Mouse (Mus musculus) heart, postnatal 10 days (tissue): Measurements from ENCODE around the gene Atm. TPM values are rescaled to one million over a fixed set of nuclear protein-coding genes. Genes with fewer than 3 reads are reported as not detected.

Experiments used
- DNase-seq, 2 experiments: peaks; one replicate each; pipeline ENCODE4 v3.0.0; 2021
- intact Hi-C: fragments of 180-260 bp; cut with DNase I; formaldehyde crosslinking; loops from one replicate; pipeline ENCODE4 v1.15.1; 2025
- total RNA-seq, 2 experiments: library from RNA; stranded (reverse); gene quantifications; 2 replicates each; pipeline ENCODE4 v1.2.3; 2021

Atm gene
- total RNA-seq = 10 to 100 TPM in 1 of 2 experiments, 1 to 10 TPM in 1; 10.0 to 13.2 TPM

DNA sequence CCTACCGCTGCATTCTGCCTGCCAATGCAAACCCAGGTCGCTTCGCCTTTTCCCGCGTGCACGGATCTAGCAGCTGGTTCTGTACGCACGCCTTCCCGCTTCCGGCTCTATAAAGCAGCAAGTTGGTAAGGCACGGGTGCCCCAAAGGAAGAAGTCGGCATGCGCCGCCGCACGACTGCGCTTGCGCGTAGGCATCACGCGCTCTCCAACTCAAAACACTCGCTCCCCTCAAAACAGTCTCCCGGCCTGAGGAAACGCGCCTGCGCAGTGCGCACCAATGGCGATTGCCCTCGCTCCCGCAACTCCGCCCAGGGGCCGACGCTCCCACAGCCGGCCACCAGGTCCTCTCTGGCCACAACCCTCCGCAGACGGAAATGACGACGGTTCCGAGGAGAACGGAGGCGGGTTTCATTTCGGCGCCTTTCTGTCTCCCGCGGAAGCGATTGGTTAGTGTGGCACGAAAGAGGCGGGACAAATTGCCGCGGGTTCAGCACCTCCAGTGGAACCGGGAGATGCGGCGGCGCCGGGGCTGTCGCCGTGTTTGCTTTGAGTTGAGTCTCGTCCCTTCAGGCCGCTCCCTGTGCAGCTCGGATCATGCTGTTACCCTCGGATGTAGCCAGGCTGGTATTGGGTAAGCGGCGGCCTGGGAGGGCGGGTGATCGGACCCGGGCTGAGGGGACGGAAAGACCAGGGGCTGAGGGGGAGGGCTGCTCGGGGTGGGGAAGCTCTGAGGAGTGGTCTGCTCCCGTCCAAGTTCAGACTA, at the start of gene Atm, which contains the start of gene Npat:
Gene Atm (minus strand): TSS at position 183 of the 763 bp plus-strand sequence.
Gene Npat (plus strand): TSS at position 490 of the 763 bp plus-strand sequence.
- intact Hi-C loops = no loop called here

DNA sequence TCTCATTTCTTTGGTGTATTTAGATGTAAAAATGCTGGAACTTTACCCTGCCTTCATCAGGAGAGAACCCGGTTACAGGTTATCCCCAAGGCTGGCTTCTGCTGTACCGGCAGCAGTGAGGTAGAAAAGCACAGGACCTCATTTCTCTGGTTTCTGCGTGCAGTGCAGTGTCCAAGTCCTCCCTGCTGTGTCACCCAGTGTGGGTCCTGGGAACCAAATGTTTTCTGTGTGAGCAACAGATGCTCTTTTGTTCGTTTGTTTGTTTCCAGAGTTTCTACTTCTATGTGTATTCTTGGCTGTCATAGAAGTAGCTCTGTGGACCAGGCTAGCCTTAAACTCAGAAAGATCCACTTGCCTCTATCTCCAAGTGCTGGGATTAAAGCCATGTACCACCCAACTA, 45.3 kb upstream of the Atm start:
- no peak for DNase-seq
- intact Hi-C loops = no loop called here

More for the DNA sequence above, at the start of gene Atm, which contains the start of gene Npat:
- DNase-seq = peak; percentile 100

DNA sequence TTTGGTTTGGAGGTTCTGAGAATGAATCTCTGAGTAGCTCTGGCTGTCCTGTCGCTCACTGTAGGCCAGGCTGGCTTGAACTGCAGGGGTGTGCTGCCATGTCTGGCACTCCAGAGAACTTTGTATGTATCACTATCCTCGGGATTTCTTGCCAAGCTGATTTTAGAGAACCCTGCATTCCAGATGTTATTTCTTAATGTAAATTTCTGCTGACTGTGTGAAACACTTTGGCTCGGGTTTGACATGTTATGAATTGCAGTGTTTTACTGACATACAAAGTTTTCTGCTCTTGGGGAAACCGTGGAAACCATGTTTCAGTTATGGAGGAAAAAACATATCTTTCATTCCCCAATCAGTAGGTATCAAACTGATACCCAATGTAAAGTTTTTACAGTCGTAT, 39.2 kb upstream of the Atm start:
- no peak for DNase-seq
- intact Hi-C loops = no loop called here

DNA sequence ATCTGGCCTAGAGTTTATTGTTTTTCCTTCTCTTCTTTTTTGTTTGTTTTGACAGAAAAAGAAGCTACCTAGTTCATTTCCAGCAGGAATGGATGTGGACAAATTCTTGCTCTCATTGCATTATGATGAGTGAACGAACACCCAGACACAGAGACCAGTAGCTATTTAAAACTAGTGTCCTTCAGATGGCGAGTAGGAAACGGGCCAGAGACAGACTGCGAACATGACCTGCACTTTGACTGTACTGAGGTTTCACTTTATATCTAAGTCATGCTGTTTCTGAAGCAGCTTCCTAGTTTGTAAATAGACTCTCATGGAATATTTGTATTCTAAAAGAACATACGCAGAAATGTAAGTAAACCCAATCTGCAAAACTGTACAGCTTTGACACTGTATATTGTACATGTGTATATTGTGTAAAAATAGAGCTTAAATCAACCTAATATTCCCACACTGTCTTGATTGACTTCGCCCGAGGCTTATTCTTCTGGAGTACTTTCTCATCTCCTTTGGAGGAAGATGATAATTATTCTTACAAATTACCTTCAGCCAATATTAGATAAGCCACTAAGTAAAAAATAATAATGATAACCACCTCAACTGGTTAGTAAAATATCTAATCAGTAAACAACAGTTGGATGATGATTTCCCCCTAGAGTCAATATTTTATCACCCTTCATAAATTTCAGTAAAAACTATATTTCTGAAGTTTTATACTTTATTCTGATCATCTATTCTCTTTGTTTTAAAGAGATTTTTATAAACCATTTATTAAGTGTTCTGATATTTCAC, 36.2 kb upstream of the Atm start:
- intact Hi-C loops = no loop called here

DNA sequence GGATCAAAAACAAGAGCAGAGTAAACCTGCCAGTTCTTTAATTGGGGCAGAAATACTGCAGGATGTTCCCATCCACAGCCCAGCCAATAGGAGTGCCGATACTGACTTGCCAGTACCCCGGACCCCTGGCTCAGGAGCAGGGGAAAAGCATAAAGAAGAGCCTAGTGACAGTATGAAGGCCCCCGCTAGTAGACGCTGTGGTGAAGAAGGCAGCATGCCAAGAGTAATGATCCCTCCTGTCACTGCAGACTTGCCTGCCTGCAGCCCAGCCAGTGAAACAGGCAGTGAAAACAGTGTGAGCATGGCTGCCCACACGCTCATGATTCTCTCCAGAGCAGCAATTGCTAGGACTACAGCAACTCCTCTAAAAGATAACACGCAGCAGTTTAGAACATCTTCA, 34.1 kb upstream of the Atm start:
- no peak for DNase-seq
- intact Hi-C loops = no loop called here

More for the DNA sequence above, 36.2 kb upstream of the Atm start:
- peak; percentile 42 to 46 for DNase-seq

DNA sequence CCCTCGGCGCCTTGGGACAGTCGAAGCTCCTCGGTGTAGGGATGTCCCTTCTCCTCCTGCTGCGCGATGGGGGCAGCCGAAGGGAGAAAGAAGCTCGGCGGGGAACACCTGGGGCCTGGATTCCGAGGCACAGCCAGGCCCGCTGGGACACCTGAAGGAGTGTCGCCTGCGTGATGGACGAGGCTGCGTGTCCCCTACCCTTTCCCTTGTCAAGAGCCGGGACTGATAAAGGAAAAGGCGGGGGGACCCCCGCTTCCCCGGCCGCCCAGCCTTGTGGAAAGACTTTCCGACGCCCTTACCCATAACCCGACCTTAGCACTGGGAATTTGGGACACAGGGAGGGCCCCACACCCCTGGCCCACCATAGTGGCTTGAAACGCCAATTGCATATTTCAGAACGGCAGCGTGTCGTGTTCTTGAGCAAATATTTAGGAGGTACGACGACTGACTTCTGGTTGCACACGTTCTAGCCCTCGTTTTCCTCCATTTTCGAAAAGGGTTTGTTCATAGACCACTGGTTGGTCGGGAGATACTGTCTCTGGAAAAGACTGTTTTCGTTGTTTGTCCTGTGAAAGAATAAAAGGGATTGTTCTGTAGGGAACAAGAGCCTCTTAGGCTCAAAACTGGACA, 911 bp upstream of the Atm start:
- peak in 1 of 2 experiments; percentile 51 for DNase-seq
- intact Hi-C loops = no loop called here

DNA sequence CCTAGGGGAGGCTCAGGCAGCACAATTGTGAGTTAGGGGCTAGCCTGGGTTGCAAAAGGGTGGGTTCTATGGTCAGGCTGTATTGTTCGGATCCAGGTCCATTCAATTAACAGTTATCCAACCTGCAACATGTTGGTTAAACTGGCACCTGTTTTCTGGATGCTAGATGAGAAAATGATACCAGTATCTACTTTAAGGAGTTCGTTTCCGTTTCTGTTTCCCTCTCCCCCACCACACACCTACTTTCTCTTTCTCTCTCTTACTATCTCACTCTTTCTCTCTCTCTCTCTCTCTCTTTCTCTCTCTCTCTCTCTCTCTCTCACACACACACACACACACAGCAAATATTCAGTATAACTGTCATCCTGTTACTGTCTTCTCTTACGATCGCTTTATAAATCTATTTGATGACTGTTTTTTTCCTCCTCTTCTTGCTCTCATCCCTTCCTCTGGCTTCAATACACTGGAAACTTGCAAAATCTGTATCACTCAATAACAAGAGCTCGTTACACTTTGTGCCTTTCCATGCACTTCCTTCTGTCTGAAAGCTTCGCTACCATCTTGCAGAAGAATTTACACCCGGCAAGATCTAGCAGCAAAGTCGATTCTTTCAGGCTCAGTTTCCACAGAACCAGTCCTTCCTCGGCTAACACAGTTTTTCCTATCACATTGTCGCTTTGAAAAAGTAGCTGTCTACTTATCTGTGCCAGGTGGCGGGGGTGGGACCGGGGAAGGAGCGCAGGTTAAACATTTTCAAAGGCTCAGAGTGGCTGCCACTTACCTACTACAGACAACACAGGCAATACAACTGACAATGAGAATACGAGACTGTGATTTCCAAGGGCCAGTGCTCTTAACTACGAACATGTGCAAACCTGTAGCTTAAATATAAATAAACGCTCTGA, 872 bp downstream of the Atm start:
- intact Hi-C loops = no loop called here
- peak; percentile 3 to 7 for DNase-seq

DNA sequence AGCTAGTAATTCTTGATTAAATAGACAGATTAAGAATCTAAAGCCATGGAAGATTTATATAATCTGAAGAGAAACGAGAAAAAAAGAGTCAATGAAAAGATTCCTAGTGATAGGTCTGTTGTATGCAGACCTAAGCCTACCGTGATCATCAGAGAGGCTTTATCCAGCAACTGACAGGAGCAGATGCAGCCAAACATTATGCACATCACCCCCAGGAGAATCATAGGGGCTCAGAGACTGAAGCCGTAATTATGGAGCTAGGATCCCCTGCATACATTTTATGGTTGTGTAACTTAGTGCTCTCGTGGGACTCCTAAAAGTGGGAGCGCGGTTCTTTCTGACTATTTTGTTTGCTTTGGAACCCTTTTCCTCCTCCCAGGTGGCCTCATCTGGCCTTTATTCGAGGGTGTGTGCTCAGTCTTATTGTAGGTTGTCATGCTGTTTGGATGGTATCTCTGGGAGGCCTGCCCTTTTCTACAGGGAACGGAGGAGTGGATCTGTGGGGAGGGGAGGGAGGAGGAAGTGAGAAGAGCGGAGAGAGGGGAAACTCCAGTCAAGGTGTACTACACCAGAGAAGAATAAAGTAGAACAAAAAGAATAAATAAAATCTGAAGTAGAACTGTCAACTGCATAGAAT, 19.0 kb downstream of the Atm start:
- DNase-seq = no peak
- intact Hi-C loops = loop anchor here (10.0 kb wide), 1 partner anchor 263 kb away; no protein-coding TSS in a partner anchor

DNA sequence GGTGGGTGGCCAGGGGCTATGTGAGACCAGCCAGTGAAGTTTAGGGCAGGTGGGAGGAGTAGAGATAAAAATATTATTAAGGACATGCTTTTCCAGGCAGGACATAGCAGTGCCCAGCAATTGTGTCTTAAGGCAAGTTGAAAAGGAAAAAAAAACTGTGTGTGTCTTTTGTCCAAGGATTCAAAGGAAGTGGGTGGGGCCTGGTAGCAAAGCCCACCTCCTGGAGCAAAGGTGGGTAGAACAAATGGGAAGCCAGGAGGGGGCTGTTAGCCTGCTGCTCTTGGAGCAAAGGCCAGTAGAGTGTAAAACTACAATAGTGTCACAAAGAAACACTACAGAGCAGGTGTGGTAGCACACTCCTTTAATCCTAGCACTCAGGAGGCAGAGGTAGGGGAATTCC, 22.4 kb downstream of the Atm start:
- no peak for DNase-seq
- intact Hi-C loops = loop anchor here (10.0 kb wide), 1 partner anchor 259 kb away; no protein-coding TSS in a partner anchor

DNA sequence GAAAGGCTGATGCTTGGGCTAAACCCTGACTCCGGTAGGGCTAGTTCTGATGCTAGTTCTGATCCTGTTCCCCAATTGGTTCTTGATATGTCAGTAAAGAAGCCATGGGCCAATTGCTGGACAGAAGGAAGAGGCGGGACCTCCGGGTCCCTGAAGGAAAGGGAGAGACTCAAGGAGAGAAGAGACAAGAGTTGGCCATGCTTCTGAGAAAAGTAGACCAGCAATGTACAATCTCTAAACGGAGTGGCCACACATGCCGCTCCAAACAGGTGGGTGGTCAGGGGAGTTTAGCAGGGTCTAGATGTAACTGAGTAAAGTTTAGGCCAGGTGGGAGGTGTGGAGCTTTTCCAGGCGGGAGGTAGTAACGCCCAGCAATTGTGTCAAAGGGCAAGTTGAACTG, 28.5 kb downstream of the Atm start:
- peak; percentile 4 to 6 for DNase-seq
- intact Hi-C loops = no loop called here

DNA sequence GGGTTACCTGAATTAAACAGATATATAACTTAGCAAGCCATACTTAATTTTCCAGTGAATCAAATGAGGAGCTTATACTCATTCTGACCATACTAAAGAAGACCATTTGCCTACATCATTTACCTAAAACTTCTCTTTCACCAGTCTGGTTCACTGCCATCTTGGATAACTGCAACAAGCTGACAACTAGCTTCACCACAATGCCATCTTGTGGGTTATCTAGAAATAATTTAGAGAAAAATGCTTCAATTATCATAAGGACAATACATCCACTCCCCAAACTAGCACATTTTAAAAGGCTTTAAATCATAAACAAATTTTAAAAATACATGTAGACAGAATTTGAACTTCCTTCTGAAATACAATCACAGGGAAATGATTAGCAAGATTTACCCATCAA, 50.7 kb downstream of the Atm start:
- intact Hi-C loops = loop anchor here (10.0 kb wide), 1 partner anchor 231 kb away; no protein-coding TSS in a partner anchor
- no peak for DNase-seq

DNA sequence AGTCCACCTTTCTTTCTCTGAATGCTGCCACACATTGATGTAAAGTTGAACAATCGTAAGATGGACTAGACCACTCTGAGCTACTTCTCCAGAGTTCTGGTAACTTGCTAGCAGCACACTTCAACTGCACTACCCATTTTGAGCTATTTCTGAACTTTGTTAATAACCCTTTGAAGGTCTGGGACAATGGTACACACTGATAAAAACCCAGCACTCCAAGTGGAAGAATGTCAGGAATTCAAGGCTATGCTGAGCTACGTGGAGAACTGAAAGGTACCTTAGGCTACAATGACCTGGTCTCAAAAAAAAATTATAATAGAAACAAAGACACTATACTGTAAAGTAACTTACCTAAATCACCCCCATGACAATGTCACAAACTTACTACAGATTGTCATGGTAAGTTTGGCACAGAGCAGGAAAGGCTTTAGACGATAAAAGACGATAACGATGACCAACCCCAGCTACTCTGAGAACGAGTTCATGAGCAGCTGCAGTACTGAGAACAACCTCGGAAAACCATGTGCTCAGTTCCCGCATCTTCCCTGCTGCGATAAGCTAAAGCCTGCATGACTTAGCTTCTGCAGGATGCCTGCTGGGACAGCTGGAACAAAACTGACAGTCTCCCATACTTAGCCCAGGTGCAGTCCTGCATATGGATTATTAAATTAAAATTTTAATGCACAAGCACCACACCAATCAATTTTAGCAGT, 63.6 kb downstream of the Atm start:
- no peak for DNase-seq
- intact Hi-C loops = no loop called here

DNA sequence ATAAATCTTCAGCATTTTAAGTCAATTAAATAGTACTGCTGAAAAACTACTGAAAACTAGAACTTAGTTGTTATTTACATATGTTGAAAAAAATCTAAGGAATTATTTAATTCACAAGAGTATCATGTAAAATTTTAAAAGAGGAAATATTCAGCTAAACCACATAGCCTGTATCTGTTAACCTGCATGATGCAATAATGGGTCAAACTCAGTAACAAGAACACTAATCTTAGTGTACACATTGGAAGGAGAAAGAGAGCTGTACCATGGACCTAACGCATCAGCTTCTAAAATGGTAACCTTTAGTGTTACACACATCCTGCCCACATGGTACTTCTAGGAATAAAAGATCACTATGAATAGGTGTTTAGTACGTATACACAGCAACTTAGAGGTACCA, 84.5 kb downstream of the Atm start:
- no peak for DNase-seq
- intact Hi-C loops = no loop called here

DNA sequence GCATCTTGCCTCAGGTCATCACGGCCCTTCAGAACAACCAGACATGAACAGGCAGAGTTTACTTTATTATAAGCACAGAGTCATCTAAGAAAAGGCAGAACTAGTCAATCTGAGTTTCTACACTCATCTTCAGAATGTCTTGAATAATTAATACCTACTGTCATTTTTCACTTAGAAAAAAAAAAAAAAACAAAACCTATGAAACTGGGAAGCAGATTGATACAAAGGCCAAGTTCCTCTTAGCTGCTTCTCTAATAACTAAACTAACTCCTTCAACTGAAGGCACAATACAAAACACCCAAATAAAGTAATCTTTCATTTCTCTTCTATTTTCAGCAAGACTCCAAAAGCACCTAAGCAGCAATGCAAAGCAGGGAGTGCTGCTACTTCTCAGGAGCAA, 85.9 kb downstream of the Atm start:
- intact Hi-C loops = no loop called here
- no peak for DNase-seq

DNA sequence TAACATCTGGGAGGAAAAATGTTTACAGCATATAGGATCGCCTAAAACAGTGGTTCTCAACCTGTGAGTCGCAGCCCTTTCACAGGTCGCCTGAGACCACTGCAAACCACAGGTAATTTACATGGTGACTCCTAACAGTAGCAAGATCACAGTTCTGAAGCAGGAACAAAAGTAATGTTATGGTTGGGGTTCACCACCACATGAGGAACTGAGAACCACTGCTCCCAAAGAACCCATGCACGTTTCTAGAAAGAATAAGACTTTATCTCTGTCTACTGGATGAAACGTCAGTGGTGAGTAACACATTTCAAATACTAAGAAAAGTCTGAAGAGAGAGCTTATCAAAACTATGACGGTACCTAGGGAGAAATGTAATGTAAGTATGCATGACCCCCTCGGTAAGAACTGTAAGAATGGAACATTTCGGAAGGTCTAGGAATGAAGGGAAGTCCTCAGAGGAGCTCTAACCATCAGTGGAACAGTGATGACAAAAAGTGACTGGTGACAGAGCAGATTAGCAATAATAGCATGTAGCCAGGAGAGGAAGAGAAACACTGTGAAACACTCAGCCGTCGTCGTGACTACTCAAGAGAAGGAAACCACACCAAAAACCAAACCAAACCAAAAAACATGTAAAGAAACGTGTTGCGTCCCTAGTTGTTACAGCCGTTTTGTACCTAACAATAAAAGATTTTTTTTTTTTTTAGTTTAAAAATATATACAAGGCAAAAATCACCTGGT, 100.5 kb downstream of the Atm start:
- intact Hi-C loops = no loop called here
- no peak for DNase-seq

DNA sequence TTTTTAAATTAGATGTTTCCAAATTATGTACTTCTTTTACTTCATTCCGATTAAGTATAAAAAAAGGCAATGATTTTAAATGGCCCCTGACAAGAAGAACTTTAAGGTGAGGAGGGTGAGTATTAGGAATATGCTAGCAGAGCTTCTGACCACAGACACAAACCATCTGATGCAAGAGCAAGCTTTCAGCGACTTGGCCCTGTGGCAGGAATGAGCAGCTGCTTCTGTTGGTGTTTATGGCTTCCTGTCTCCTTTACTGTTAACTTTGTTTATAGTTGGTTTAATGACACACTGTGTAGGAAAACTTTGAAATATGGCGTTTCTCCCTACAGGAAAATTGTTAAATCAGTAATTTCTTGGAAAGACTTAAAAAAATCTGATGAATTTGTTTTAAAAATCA, 108.9 kb downstream of the Atm start:
- intact Hi-C loops = no loop called here
- DNase-seq = no peak

DNA sequence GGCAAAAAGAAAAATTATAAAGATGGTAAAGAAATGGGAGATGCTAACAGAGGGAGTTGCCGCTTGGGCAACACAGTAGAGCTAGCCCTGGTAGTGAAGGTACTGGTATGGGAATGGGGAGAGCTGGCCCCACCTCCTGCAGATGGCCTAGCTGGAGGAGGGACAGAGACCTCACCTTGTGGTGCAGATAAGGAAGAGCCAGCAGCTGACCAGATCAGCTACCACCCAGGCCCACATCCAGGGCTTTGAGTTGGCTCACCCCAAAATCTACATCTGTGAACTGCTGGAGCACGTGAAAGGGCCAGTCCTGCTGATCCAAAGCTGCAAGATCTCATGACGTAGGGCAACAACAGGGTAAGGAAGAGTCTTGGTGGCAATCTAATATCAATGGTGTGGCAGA, 109.8 kb downstream of the Atm start:
- DNase-seq = no peak
- intact Hi-C loops = no loop called here

DNA sequence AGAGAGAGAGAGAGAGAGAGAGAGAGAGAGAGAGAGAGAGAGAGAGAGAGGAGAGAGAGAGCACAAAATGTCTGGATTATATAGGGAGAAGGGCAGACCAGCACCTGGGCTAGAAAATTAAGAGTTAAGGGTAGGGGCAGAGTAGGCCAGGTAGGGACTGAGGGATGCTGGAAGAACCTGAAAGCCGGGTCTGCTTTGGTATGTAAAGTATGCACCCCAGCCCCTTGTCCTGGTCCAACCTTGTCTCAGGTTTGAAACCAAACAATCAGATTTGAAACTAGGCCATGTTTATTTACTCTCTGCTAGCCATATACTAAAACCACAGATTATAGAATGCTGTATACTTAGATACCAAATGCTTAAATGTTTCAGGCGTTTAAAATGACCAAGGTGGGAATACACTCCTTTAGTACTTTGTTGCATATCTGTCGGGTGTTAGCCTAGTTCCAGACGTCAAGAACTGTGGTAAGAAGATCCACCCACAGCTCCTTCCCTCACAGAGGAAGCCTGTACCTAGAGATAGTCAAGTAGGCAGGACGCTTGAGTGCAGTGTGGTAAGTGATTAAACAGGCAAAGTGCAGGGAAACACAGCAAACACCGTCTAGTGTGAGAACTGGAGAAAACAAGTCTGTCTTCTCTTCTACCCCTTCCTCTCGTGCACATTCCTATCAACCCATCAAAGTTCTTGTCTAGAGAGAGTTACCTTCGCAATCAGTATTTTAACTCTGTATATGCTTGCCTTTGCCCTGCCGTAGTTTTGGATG, 114.2 kb downstream of the Atm start:
- intact Hi-C loops = no loop called here
- DNase-seq = no peak
